Mouse (Mus musculus): ENCODE data around the gene Plxnd1. TPM values are rescaled to one million over a fixed set of nuclear protein-coding genes. Genes with fewer than 3 reads are reported as not detected.

Plxnd1 gene
- total RNA-seq, 2 experiments from 2014 or later, result 40.9 to 47.9 TPM

DNA sequence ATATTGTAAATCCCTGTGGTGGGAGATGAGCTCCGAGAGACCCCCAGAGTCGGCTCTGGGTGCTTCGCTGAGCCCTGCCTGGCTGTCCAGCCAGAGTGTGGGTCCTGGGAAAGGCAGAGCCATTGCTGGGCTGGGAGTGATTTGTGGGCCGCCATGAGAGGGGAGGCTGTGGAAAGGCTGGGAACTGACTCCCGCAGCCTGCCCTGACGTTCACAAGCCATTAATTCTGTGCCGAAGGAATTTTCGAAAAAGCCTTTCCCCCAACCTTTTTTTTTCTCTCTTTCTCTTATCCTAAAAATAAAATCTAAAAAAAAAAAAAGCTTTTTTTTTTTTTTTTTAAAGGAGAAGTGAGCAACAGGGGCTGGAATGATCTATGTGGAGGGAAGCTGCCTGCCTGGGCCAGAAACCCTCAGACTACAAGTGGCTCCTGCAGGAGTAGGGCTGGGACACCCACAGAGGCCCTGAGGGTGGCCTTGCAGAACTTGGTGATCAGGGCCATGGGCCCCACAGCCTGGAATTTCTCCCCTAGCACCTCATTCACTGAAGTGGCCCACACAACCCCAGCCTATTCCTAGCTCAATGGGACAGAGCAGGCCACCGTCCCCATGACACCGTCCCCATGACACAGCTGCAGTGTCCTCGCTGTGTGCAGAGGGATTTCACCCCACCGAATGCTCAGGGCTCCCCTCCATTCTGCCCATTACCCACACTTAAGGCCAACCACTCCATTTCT lies 11.3 kb downstream of the Plxnd1 start:
- no peak for DNase-seq (ENCODE audit: low spot score in 2 of 2)

DNA sequence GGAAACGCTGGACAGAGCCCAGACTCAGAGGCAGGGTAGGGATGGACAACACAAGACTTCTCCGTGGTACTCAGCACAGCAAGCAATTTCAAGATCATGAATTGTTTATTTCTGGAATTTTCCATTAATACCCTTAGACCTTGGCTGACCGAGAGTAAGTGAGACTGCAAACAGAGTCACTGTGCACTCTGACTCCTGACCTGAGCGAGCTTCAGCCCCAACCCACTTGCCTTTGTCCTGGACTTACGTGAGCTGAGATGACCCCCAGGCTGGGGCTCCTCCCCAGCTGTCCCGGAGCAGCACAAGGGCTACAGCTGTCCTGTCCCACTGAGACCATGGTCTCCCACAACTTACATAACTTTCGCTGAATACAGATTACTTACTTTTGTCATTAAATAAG lies 11.9 kb downstream of the Plxnd1 start:
- DNase-seq (ENCODE audit: low spot score in 2 of 2), result no peak

GRCm38 (mm10) chr6:115978596-115978995 lies 16.2 kb downstream of the Plxnd1 start:
- DNase-seq (ENCODE audit: low spot score in 2 of 2), result no peak

GRCm38 (mm10) chr6:115977810-115978209 lies 17.0 kb downstream of the Plxnd1 start:
- DNase-seq (ENCODE audit: low spot score in 2 of 2), result no peak

DNA sequence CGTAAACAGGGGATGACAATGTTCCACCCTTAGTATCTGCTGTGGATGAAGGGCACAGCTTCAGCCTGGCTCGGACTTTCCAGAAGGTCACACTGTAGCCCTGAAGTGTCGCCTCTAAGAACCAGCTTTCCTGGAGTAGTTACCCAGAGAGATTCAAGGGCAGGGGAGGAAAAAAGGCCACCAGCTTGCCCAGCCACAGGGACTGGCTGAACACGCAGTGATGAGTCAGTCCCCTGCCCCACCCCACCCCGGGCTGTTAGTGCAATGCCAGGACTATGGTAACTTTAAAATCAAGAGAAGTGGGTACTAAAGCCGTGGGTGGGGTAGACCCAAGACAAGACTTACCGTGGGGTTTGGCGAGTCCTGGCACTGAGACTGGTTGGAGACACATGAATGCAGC lies 19.2 kb downstream of the Plxnd1 start:
- DNase-seq (ENCODE audit: low spot score in 2 of 2), result no peak

GRCm38 (mm10) chr6:115973881-115974662 lies 20.7 kb downstream of the Plxnd1 start:
- DNase-seq (ENCODE audit: low spot score in 2 of 2), result peak; percentile 35 to 68

DNA sequence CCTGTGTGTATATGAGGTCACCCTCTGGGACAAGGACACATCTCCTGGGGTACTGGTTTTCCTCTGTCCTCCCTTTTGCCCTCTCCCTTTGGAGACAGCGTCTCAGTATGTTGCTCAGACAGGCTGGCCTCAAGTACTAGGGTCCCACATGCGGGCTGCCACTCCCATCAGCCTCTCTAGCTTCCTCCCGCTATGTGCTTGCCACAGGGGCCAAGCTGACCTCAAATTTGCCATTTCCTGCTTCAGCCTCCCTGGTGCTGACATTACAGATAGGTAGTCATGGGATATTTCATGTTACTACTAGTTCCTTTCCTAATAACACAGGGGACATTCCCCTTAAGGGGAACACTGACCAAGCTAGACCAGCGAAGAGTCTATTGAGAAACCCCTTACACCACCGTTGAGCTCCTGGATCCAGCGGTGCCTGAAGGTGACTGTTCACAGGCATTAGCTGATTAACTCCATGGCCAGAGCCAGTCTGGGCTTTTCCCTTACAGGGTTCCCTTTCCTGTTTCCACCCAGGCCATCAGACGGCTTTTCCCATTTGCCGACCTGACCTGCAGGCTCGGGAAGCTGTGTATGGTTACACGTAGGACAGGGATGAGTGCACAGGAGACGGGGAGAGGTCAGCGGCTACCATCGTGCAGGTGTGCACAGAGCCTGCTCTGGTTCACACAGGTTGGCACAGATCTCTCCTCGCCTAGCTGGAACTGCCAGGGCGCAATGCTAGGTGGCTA lies 21.5 kb downstream of the Plxnd1 start:
- DNase-seq (ENCODE audit: low spot score in 2 of 2), result no peak

DNA sequence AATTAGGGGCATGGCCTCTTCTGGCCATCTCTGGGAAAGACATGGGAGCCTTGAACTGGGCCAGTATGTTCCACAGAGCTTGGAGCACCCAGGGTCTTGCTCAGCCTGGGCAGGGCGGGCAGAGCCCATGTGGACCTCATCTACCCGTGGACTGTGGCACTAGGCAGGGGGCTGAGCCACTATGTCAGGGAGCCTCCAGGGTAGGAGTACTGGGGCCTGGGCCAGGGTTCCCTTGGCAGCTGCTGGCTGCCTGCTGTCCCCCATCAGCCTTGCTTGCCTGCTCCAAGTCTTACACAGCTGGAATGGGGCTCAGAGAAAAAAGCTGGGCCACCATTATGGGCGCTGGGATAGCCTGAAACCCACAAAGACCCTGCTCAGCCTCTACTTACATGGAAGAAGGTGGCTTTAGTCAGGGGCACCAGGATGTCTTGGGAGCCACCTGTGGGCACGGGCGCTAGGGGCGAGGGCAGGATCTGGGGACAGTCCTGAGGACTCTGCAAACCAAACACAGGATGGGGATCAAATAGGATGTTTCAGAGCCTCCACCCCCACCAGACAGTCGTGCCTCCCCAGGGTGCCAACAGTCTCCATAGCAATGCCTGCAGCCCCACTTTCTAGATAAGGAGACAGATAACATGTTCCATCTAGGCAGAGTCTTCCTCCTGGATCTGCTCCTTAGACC lies 22.6 kb downstream of the Plxnd1 start:
- DNase-seq (ENCODE audit: low spot score in 2 of 2), result no peak

DNA sequence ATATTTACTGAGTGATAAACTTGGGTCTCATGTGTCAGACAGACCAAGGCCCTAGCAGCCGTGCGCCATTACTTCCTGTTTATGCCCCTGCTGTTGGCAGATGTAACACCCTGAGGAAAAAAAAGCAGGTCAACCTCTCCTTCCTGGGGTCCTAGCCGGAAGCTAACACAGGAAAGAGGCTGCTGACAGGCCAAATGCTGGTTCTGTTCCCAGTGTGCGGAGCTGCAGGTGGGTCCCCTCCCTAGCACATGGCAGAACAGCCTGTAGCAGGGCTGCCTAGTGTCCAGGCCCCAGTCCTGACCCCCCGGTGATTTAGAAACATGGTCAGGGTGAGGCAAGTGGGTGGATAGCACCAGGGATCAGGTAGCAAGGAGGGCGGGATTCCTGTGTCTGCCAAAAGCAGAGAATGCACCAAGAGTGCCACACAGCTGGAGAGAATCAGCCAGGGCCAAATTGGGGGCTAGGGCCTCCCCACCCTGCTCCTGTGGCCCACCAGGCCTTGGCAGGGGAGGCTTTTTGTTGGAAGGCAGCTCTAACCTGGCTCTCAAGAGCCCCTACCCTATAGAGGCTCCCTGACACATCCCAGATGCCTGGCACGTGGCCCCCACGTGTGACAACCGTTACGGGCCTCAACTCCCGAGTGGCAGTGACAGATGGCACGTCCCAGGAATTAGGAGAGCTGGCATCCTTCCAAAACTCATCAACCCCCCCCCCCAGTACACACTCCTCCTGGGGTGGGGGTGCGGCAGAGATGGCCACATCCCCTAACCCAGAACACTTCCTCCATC lies 23.3 kb downstream of the Plxnd1 start:
- DNase-seq (ENCODE audit: low spot score in 2 of 2), result no peak

- no peak for DNase-seq (ENCODE audit: low spot score in 2 of 2)
These were observed 24.9 kb downstream of the Plxnd1 start for GRCm38 (mm10) chr6:115969952-115970351.

DNA sequence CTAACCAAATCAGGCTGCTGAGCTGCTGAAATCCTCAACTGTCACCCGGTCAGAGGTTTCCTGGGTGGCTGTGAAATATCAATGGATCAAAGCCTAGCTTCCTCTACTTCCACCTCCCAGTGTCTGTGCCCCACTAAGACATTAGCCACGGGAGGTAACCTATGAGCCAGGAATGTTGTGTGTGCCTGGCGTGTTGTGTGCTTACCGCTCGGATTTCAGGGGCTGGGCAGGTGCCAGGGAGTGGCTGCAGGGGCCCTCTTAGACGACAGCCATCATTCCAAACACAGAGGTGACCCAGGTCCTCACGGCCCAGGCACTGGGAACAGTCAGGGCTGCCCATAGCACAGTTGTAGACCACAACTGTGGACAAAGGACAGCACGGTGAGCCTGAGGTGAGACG lies 25.7 kb downstream of the Plxnd1 start:
- no peak for DNase-seq (ENCODE audit: low spot score in 2 of 2)

DNA sequence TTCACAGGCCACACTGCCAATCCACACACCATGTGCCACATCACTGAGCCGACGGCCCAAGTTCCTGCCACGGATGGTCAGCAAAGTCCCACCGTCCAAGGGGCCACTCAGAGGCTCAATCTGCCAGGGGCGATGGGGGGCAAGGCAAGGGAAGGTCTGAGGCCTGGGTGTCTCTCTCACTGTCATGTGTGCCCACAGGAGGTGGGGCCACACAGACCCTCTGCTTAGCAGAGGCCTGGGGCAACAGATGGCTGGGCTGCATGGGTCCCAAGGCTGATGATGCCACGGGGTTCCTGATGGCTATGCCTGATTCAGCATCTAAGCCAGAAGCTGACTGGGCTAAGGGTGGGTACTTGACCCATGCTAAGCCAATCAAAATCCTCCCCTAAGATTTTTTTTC lies 26.1 kb downstream of the Plxnd1 start:
- DNase-seq (ENCODE audit: low spot score in 2 of 2), result no peak

DNA sequence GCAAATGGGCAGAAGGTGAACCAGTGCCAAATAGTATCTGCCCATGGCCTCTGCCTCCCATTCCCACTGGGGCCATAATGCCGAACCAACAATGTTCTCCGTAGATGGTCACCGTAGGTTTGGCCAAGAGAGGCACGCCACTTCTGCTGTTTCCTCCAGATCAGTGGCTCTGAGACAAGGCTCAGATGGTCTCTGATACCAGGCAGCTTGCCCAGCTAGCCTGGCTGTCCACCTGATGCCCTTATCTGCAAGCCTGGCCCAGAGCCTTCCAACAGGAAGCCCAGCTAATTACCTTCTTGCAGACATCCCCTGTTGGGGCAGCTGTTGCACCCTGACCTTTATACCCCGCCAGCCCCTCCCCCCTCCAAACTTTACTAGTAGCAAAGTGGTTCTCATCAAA lies 26.7 kb downstream of the Plxnd1 start:
- no peak for DNase-seq (ENCODE audit: low spot score in 2 of 2)

GRCm38 (mm10) chr6:115967291-115967880 lies 27.4 kb downstream of the Plxnd1 start:
- no peak for DNase-seq (ENCODE audit: low spot score in 2 of 2)

GRCm38 (mm10) chr6:115966227-115966966 lies 28.4 kb downstream of the Plxnd1 start:
- DNase-seq (ENCODE audit: low spot score in 2 of 2), result no peak

GRCm38 (mm10) chr6:115963656-115964055 lies 31.1 kb downstream of the Plxnd1 start:
- DNase-seq (ENCODE audit: low spot score in 2 of 2), result no peak

GRCm38 (mm10) chr6:115962439-115963085 lies 32.2 kb downstream of the Plxnd1 start:
- no peak for DNase-seq (ENCODE audit: low spot score in 2 of 2)

- DNase-seq (ENCODE audit: low spot score in 2 of 2), result no peak
These were observed 33.1 kb downstream of the Plxnd1 start for GRCm38 (mm10) chr6:115961743-115962142.

GRCm38 (mm10) chr6:115960322-115960721 lies 34.5 kb downstream of the Plxnd1 start:
- DNase-seq (ENCODE audit: low spot score in 2 of 2), result no peak

Measured in layer of hippocampus, postnatal 14 days (tissue).